Mouse (Mus musculus): Measurements from ENCODE around the gene Cuedc2. TPM values are rescaled to one million over a fixed set of nuclear protein-coding genes. Genes with fewer than 3 reads are reported as not detected.
A peak's percentile ranks its signal among the peaks of the same experiment; 100 is the strongest.

Cuedc2 gene
- 346 and 359 TPM in 2 replicates for polyA plus RNA-seq (2014; fragmentation: Nextera tagmentation; extraction: Ambion mirVana)

DNA sequence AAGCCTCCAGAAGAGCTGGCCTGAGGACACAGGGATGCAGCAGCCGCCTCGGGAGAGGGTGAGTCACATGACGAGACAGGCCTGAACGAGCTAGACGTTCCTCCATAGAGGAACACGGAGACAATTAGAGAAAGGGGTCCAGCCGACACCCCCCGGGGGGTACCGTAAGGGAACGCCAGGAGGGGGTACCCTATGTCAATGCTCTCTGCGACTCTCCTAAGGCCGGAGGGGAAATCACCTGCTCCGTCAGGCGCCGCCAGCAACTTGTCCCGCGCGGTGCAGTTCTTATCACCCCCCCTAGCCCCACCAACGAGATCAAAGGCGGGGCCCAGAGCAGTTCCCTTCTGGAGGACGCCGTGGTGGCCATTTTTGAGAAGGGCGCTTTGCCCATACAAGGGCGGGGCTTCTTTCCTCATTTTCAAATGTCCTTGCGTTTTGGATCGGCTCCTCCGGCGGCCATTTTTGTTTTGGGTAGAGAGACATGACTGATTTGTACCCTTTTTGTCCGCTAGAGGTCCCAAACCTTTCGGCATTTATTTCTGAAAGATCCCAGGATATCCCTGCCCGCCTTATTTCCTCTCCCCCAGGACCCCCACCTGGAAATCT is at the start of gene Cuedc2:
Cuedc2 (minus strand) TSS at position 372 of the 606 bp plus-strand sequence.
- H3K36me3 ChIP-seq (ENCODE audit: control insufficient read depth, insufficient read depth, low read length): no peaks in the 10 kb centered on the region
- ATAC-seq (ENCODE audit: low read depth): peak; percentile 89
- H3K27ac ChIP-seq (ENCODE audit: low read depth, low read length): peak within 1 kb of the TSS; percentile 76
- H3K4me1 ChIP-seq (ENCODE audit: control insufficient read depth, insufficient read depth, low read length): peaks cover 9% of the 10 kb centered on the region
- WGBS: under 1% methylated on average over 31 of the region's 31 CpGs
- peak within 1 kb of the TSS; percentile 86 for H3K4me2 ChIP-seq (ENCODE audit: low read depth, low read length)
- peak within 1 kb of the TSS; percentile 82 for H3K9ac ChIP-seq (replicated peaks; ENCODE audit: low read depth, low read length)
- H3K4me3 ChIP-seq (ENCODE audit: low read depth, low read length): peak within 1 kb of the TSS; percentile 64
- H3K27me3 ChIP-seq (ENCODE audit: control insufficient read depth, insufficient read depth, low read length): no peaks in the 10 kb centered on the region
- no peaks in the 10 kb centered on the region for H3K9me3 ChIP-seq (ENCODE audit: control insufficient read depth, low read length)

DNA sequence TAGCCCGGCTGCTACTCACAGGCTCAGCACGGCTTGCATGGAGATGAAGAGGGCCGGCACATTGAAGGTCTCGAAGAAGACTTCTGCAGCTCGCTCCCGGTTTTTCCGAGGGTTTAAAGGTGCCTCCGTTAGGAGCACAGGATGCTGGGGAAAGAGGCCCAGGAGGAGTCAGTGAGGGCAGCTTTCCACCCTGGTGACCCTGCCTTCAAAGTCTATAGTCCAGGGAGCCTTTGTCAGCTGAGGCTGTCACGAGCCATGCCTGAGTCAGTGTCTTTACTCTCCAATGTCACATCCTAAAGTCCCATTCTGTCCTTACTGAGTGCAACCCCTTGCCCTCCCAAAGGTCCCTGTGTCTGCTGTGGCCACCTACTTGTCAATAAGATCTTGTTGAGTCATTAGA is 43.8 kb upstream of the Cuedc2 start:
- Histone ChIP-seq H3K4me3 (ENCODE audit: low read depth, low read length) (no peak overlapping the region), H3K4me2 (ENCODE audit: low read depth, low read length) (no peak overlapping the region), H3K27me3 (ENCODE audit: control insufficient read depth, insufficient read depth, low read length) (no peaks in the 10 kb centered on the region), H3K27ac (ENCODE audit: low read depth, low read length) (no peak overlapping the region), H3K36me3 (ENCODE audit: control insufficient read depth, insufficient read depth, low read length) (peaks cover 80% of the 10 kb centered on the region), H3K4me1 (ENCODE audit: control insufficient read depth, insufficient read depth, low read length) (no peaks in the 10 kb centered on the region), H3K9ac (replicated peaks; ENCODE audit: low read depth, low read length) (no peak overlapping the region), H3K9me3 (ENCODE audit: control insufficient read depth, low read length) (no peaks in the 10 kb centered on the region)
- ATAC-seq (ENCODE audit: low read depth): no peak
- 90% methylated on average over 9 of the region's 9 CpGs for WGBS

DNA sequence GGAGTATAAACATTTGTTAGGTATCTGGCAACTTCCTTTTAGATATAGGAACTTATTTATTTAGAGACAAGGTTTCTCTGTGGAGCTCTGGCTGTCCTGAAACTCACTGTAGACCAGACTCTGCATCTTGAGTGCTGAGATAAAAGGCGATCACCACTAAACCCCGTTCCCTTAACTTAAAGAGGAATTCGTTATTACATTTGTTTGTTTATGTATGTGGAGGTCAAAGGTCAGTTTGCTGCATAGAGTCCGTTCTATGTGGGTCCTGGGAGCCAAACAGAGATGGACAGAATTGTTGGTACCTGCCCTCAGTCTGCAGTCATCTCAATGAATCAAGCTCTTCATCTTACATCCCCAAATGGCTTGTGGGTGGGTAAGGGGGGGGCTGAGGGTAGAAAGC is 37.4 kb upstream of the Cuedc2 start:
- H3K9ac ChIP-seq (replicated peaks; ENCODE audit: low read depth, low read length): no peak overlapping the region
- H3K27me3 ChIP-seq (ENCODE audit: control insufficient read depth, insufficient read depth, low read length): no peaks in the 10 kb centered on the region
- no peaks in the 10 kb centered on the region for H3K9me3 ChIP-seq (ENCODE audit: control insufficient read depth, low read length)
- H3K4me3 ChIP-seq (ENCODE audit: low read depth, low read length): no peak overlapping the region
- H3K4me1 ChIP-seq (ENCODE audit: control insufficient read depth, insufficient read depth, low read length): no peaks in the 10 kb centered on the region
- H3K4me2 ChIP-seq (ENCODE audit: low read depth, low read length): no peak overlapping the region
- ATAC-seq (ENCODE audit: low read depth): no peak
- WGBS: 65% methylated on average over 4 of the region's 4 CpGs
- H3K27ac ChIP-seq (ENCODE audit: low read depth, low read length): no peak overlapping the region
- peaks cover 32% of the 10 kb centered on the region for H3K36me3 ChIP-seq (ENCODE audit: control insufficient read depth, insufficient read depth, low read length)

DNA sequence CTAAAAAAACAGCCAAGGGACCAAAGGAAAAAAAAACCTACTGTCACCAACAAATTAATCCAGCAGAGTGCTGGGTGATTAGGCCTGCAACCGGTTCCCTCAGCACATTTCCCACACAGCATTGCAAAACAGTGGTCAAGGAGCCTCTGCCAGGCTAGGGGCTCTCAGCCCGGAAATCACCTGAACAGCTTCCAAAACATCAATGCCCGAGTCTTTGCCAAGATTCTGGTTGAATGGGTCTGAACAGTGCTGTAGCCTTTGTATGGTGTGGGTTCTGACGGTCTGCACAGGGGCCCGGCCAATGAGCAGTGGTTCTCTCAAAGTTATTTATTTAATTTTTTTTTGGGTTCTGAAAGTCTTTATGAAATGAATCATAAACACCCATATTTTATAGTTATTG is 37.0 kb upstream of the Cuedc2 start:
- Histone ChIP-seq H3K4me1 (ENCODE audit: control insufficient read depth, insufficient read depth, low read length) (no peaks in the 10 kb centered on the region), H3K4me3 (ENCODE audit: low read depth, low read length) (no peak overlapping the region), H3K36me3 (ENCODE audit: control insufficient read depth, insufficient read depth, low read length) (peaks cover 30% of the 10 kb centered on the region), H3K27ac (ENCODE audit: low read depth, low read length) (no peak overlapping the region), H3K9me3 (ENCODE audit: control insufficient read depth, low read length) (no peaks in the 10 kb centered on the region), H3K4me2 (ENCODE audit: low read depth, low read length) (no peak overlapping the region), H3K9ac (replicated peaks; ENCODE audit: low read depth, low read length) (no peak overlapping the region), H3K27me3 (ENCODE audit: control insufficient read depth, insufficient read depth, low read length) (no peaks in the 10 kb centered on the region)
- 60% methylated on average over 5 of the region's 5 CpGs for WGBS
- peak; percentile 59; the same call in 1 of the 2 replicates for ATAC-seq (ENCODE audit: low read depth)

DNA sequence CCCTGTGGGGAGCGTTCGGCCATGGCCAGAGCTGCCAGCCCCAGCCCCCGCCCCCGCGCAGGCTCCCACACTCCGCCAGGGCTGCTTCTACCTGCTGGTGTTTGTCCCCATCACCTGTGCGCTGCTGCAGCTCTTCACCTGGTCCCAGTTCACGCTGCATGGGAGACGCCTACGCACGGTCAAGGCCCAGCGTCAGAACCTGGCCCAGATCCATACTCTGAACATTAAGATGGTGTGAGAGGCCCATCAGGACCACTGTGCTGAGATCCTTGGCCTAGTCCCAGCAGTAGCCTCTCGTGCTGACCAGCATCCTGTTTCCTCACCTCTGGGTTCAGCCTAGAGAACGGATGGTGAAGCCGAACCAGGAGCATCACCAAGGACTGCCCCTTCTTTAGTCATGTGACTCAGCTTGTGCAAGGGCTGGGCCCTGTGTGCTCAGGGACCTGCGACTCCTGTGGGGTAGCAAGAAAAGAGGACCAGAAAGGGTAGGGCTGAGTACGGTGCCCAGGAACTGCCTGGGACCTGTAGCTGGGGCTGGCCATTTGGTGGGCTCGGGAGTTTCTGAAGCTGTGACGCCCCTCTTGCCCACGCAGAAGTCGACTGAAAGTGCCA is 36.1 kb upstream of the Cuedc2 start:
- Histone ChIP-seq H3K36me3 (ENCODE audit: control insufficient read depth, insufficient read depth, low read length) (peaks cover 21% of the 10 kb centered on the region), H3K27ac (ENCODE audit: low read depth, low read length) (no peak overlapping the region), H3K27me3 (ENCODE audit: control insufficient read depth, insufficient read depth, low read length) (no peaks in the 10 kb centered on the region), H3K4me3 (ENCODE audit: low read depth, low read length) (no peak overlapping the region), H3K9me3 (ENCODE audit: control insufficient read depth, low read length) (no peaks in the 10 kb centered on the region), H3K9ac (replicated peaks; ENCODE audit: low read depth, low read length) (no peak overlapping the region), H3K4me1 (ENCODE audit: control insufficient read depth, insufficient read depth, low read length) (no peaks in the 10 kb centered on the region), H3K4me2 (ENCODE audit: low read depth, low read length) (no peak overlapping the region)
- 0 out of 2 replicates have a peak, but pooled peaks have one; percentile 33 for ATAC-seq (ENCODE audit: low read depth)
- 53% methylated on average over 21 of the region's 21 CpGs for WGBS

DNA sequence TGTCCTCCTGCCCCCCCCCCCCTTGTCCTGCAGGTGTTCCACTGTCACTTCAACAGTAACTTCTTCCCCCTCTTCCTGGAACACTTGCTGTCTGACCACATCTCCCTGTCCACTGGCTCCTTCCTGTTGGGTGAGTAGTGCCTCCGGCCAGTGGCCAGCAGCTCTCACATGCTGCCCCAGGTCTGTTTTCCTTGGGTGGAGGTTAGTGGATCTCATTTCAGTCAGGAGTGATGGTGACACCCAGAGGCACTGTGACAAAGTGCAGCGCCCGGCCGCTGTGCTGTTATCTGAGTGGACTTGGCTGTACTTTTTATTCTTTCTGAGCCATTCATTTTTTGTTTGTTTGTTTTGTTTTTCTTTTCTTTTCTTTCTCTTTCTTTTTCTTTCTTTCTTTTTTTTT is 30.7 kb upstream of the Cuedc2 start:
- no peaks in the 10 kb centered on the region for H3K4me1 ChIP-seq (ENCODE audit: control insufficient read depth, insufficient read depth, low read length)
- H3K4me2 ChIP-seq (ENCODE audit: low read depth, low read length): no peak overlapping the region
- H3K4me3 ChIP-seq (ENCODE audit: low read depth, low read length): no peak overlapping the region
- H3K27ac ChIP-seq (ENCODE audit: low read depth, low read length): no peak overlapping the region
- ATAC-seq (ENCODE audit: low read depth): no peak; the same call in 1 of the 2 replicates
- H3K9me3 ChIP-seq (ENCODE audit: control insufficient read depth, low read length): no peaks in the 10 kb centered on the region
- no peaks in the 10 kb centered on the region for H3K36me3 ChIP-seq (ENCODE audit: control insufficient read depth, insufficient read depth, low read length)
- WGBS: 34% methylated on average over 4 of the region's 4 CpGs
- no peaks in the 10 kb centered on the region for H3K27me3 ChIP-seq (ENCODE audit: control insufficient read depth, insufficient read depth, low read length)
- no peak overlapping the region for H3K9ac ChIP-seq (replicated peaks; ENCODE audit: low read depth, low read length)

DNA sequence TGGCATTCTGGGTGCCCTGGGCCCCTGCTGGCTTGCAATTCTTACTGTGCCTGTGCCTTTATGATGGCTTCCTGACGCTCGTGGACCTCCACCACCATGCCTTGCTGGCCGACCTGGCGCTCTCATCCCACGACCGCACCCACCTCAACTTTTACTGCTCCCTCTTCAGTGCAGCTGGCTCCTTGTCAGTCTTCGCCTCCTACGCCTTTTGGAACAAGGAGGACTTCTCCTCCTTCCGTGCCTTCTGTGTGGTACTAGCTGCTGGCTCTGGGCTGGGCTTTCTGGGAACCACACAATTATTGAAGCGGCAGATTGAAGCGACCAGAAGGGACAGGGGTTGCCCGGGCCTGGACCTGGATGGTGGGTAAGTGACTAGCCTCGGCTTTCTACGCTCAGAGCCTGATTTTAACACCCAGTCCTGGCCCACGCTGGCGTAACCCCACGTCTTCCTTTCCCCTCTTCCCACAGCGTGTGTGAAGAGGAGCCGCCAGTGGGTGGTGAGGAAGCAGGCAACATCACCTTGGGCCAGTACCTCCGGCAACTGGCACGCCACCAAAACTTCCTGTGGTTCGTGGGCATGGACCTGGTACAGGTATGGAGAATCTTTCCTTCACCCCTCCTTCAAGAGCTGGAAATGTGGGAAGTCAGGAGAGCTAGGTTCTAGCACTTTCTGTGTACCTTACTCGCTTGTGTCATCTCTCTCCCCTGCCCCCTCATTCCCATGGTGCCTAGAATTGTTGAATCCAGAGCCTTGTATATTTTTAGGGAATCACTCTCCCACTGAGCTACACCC is 29.5 kb upstream of the Cuedc2 start:
- H3K27ac ChIP-seq (ENCODE audit: low read depth, low read length): no peak overlapping the region
- H3K27me3 ChIP-seq (ENCODE audit: control insufficient read depth, insufficient read depth, low read length): no peaks in the 10 kb centered on the region
- H3K4me2 ChIP-seq (ENCODE audit: low read depth, low read length): no peak overlapping the region
- no peaks in the 10 kb centered on the region for H3K4me1 ChIP-seq (ENCODE audit: control insufficient read depth, insufficient read depth, low read length)
- WGBS: 85% methylated on average over 23 of the region's 23 CpGs
- H3K36me3 ChIP-seq (ENCODE audit: control insufficient read depth, insufficient read depth, low read length): no peaks in the 10 kb centered on the region
- H3K4me3 ChIP-seq (ENCODE audit: low read depth, low read length): no peak overlapping the region
- no peak for ATAC-seq (ENCODE audit: low read depth)
- H3K9ac ChIP-seq (replicated peaks; ENCODE audit: low read depth, low read length): no peak overlapping the region
- no peaks in the 10 kb centered on the region for H3K9me3 ChIP-seq (ENCODE audit: control insufficient read depth, low read length)

DNA sequence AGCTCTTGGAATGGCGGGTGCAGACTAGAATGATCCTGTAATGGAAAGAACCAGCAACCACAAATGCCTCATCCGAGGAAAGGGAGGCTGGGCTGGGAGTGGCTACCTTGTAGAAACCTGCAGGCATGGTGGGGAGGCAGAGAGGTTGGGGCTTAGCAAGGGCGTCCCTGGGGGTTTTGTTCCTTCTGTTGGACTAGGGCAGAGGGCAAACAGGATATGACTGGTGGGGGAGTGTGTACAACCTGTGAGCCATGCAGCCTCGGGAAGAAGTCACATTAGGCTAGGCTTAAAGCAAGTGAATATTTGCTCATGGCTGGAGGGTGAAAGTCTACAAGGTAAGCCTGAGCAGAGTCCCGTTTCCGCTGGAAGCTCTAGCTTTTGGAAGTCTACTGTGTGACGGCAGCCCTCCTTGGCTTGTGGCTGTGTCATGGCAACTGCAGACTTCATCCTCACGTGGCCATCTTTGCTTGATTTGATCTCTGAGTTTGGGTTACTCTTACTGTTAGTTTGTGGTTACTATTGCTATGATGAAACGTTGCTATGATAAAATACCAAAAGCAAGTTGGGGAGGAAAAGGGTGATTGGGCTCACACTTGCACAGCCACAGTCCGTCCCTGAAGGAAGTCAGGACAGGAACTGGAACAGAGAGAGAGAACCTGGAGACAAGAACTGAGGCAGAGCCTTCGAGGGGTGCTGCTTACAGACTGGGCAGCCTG is 24.9 kb upstream of the Cuedc2 start:
- Histone ChIP-seq H3K9ac (replicated peaks; ENCODE audit: low read depth, low read length) (no peak overlapping the region), H3K27me3 (ENCODE audit: control insufficient read depth, insufficient read depth, low read length) (no peaks in the 10 kb centered on the region), H3K27ac (ENCODE audit: low read depth, low read length) (no peak overlapping the region), H3K4me1 (ENCODE audit: control insufficient read depth, insufficient read depth, low read length) (no peaks in the 10 kb centered on the region), H3K4me2 (ENCODE audit: low read depth, low read length) (no peak overlapping the region), H3K36me3 (ENCODE audit: control insufficient read depth, insufficient read depth, low read length) (no peaks in the 10 kb centered on the region), H3K4me3 (ENCODE audit: low read depth, low read length) (no peak overlapping the region), H3K9me3 (ENCODE audit: control insufficient read depth, low read length) (no peaks in the 10 kb centered on the region)
- no peak for ATAC-seq (ENCODE audit: low read depth)
- WGBS: 87% methylated on average over 11 of the region's 11 CpGs
